Mouse (Mus musculus) brain, embryonic 14.5 days (tissue): ENCODE data around the gene 1810049J17Rik.

ENCODE experiments used
- CTCF ChIP-seq: fragments of 200-500 bp; IDR thresholded peaks from 2 replicates; pipeline ENCODE4 v1.5.1; 2012; ENCODE audit warnings: inconsistent platforms, mild to moderate bottlenecking, moderate library complexity, borderline replicate concordance; ENCODE audit not compliant: insufficient read depth, insufficient read length; ENCODE audit errors: extremely low read depth
- POLR2A ChIP-seq: fragments of 200-500 bp; IDR thresholded peaks from 2 replicates; pipeline ENCODE4 v1.6.1; 2012; ENCODE audit warnings: mild to moderate bottlenecking, inconsistent platforms, borderline replicate concordance; ENCODE audit not compliant: poor library complexity, insufficient read depth, insufficient read length, severe bottlenecking; ENCODE audit errors: extremely low read depth

DNA sequence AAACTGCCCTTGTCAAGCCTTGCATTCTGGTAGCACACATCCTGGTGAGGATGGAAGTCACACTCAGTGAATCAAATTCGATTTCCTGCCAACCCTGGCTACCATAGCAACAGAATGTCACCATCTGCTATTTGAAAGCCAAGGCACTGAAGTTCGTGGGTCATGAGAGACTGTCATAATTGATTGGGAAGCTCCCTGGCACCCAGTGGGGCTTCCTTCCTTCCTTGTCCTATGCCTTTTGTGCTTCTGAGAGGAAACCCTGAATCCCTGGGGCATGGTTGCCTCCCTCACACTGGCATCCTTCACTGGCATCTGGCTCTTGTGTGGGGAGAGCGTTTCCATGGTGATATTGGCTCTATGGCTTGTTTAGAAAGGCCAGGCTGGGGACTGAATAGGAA is 44.4 kb upstream of the 1810049J17Rik start:
- TF ChIP-seq CTCF (no peak), POLR2A (no peak)
